ENCODE assay signal across 19 mouse cellular contexts in the genomic region with DNA sequence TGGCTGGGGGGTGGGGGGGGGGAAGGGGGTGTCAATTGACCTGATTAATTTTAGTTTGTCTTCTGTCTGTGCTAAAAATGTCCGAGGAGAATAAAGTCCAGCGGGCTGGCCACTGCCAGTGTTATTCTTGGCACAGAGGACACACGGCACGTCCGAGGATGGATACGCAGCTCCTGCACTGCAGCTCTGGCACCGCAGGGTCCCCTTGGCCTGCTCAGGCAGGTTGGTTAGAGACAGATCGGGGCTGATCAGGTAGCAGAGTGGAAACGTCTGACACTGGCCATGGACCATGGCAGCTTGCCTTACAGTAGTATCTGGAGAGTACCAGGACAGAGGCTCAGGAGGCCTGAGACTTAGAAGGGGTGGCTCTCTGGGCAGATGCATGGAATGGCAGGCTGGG. TPM values are rescaled to one million over a fixed set of nuclear protein-coding genes. Genes with fewer than 3 reads are reported as not detected.
DNase-seq lines count a peak whose midpoint lies in the region; ATAC-seq and TF ChIP-seq lines count a peak whose summit lies in the region.
"Had no signal": no experiment of that assay in that cellular context is flagged by ENCODE, and none has a peak within 500 bp of the region (broad histone marks: within the 10 kb centered on the region; RNA-seq: fewer than 3 reads in every experiment).

No protein-coding gene starts in this region.

- H3K4me2 ChIP-seq in heart, embryonic 11.5 days: no peak overlapping the region
- H3K4me2 ChIP-seq in liver, embryonic 11.5 days: no peak overlapping the region
- H3K4me2 ChIP-seq: hindbrain, embryonic 12.5 days; limb, embryonic 13.5 days; midbrain, embryonic 15.5 days; stomach, embryonic 15.5 days had no signal

- no peak for TF ChIP-seq POLR2A in liver, adult 2 months (IDR thresholded peaks at IDR 0.05; ENCODE audit: extremely low read depth, insufficient read depth, low read length)

- ATAC-seq in heart, embryonic 11.5 days (replicated peaks; ENCODE audit: insufficient number of reproducible peaks, low FRiP score, low TSS enrichment): no peak
- ATAC-seq in liver, embryonic 11.5 days (replicated peaks; ENCODE audit: low FRiP score): no peak
- ATAC-seq: midbrain, embryonic 15.5 days had no signal

- no peak overlapping the region for H3K4me3 ChIP-seq in heart, embryonic 11.5 days (ENCODE audit: low read depth, low read length)
- H3K4me3 ChIP-seq in liver, adult 2 months (ENCODE audit: insufficient read depth, low read depth, low read length): no peak overlapping the region
- no peak overlapping the region for H3K4me3 ChIP-seq in liver, embryonic 11.5 days (ENCODE audit: low read depth, low read length)
- H3K4me3 ChIP-seq: embryonic facial prominence, embryonic 10.5 days; hindbrain, embryonic 12.5 days; limb, embryonic 13.5 days; midbrain, embryonic 15.5 days; stomach, embryonic 15.5 days had no signal

- WGBS in heart, embryonic 11.5 days (ENCODE audit: insufficient replicate concordance): 58% methylated on average over 9 of the region's 9 CpGs
- WGBS in liver, adult 2 months: 41% methylated on average over 9 of the region's 9 CpGs
- 81% methylated on average over 9 of the region's 9 CpGs for WGBS in liver, embryonic 11.5 days

- H3K27me3 ChIP-seq in heart, embryonic 11.5 days (ENCODE audit: control insufficient read depth, insufficient read depth, low read length): no peaks in the 10 kb centered on the region
- no peaks in the 10 kb centered on the region for H3K27me3 ChIP-seq in liver, adult 2 months (ENCODE audit: control insufficient read depth, insufficient read depth, low read length)
- no peaks in the 10 kb centered on the region for H3K27me3 ChIP-seq in liver, embryonic 11.5 days (replicated peaks; ENCODE audit: control insufficient read depth, insufficient read depth, low read length)
- H3K27me3 ChIP-seq: CH12.LX; hindbrain, embryonic 12.5 days; limb, embryonic 13.5 days; midbrain, embryonic 15.5 days; stomach, embryonic 15.5 days had no signal

- H3K9ac ChIP-seq in heart, embryonic 11.5 days (ENCODE audit: low read depth, low read length): no peak overlapping the region
- no peak overlapping the region for H3K9ac ChIP-seq in liver, adult 2 months (ENCODE audit: low read depth, low read length)
- no peak overlapping the region for H3K9ac ChIP-seq in liver, embryonic 11.5 days (ENCODE audit: low read depth, low read length)
- H3K9ac ChIP-seq: hindbrain, embryonic 12.5 days; limb, embryonic 13.5 days; midbrain, embryonic 15.5 days; stomach, embryonic 15.5 days had no signal

- peak; percentile 8 for DNase-seq in adrenal gland, postnatal 14 days
- no peak for DNase-seq in adrenal gland, postnatal 4 days (ENCODE audit: low spot score in 2 of 2)
- DNase-seq in heart, adult 18-20 months: peak; percentile 50 to 63
- peak; percentile 67 for DNase-seq in liver, adult 2 months (ENCODE audit: extremely low read depth, low read depth, low spot score)
- no peak for DNase-seq in liver, embryonic 11.5 days (ENCODE audit: low spot score)
- DNase-seq in urinary bladder, postnatal 10 days (ENCODE audit: low spot score): no peak
- no peak for DNase-seq in yolk sac, embryonic 10.5 days (ENCODE audit: low spot score)
- DNase-seq: cerebellum, adult 8-10 months; lung, adult 18-20 months; thymus, postnatal 36 days had no signal

- H3K36me3 ChIP-seq in heart, embryonic 11.5 days (ENCODE audit: control insufficient read depth, insufficient read depth, low read length): 0 out of 2 replicates have a peak, but pooled peaks cover 4% of the 10 kb centered on the region
- H3K36me3 ChIP-seq in liver, adult 2 months (ENCODE audit: control insufficient read depth, insufficient read depth, low read length): no peaks in the 10 kb centered on the region; the same call in 1 of the 2 replicates
- H3K36me3 ChIP-seq in liver, embryonic 11.5 days (ENCODE audit: control insufficient read depth, insufficient read depth, low read length): no peaks in the 10 kb centered on the region
- H3K36me3 ChIP-seq: embryonic facial prominence, embryonic 10.5 days; hindbrain, embryonic 12.5 days; midbrain, embryonic 15.5 days; stomach, embryonic 15.5 days had no signal

- H3K4me1 ChIP-seq in heart, embryonic 11.5 days (ENCODE audit: control insufficient read depth, insufficient read depth, low read length): no peaks in the 10 kb centered on the region
- H3K4me1 ChIP-seq in liver, adult 2 months (ENCODE audit: control insufficient read depth, insufficient read depth, low read length): peaks cover 4% of the 10 kb centered on the region; the same call in 1 of the 2 replicates
- H3K4me1 ChIP-seq in liver, embryonic 11.5 days (replicated peaks; ENCODE audit: control insufficient read depth, insufficient read depth, low read length): no peaks in the 10 kb centered on the region
- H3K4me1 ChIP-seq: hindbrain, embryonic 12.5 days; limb, embryonic 13.5 days; stomach, embryonic 15.5 days had no signal

- no peak overlapping the region for H3K27ac ChIP-seq in heart, embryonic 11.5 days (ENCODE audit: low read depth, low read length)
- H3K27ac ChIP-seq in liver, adult 2 months (replicated peaks; ENCODE audit: insufficient read depth, low read depth, low read length): no peak overlapping the region
- H3K27ac ChIP-seq in liver, embryonic 11.5 days (ENCODE audit: low read depth, low read length): no peak overlapping the region
- H3K27ac ChIP-seq: embryonic facial prominence, embryonic 10.5 days; hindbrain, embryonic 12.5 days; kidney, postnatal 0 days; limb, embryonic 13.5 days; midbrain, embryonic 15.5 days; stomach, embryonic 15.5 days had no signal

- no peaks in the 10 kb centered on the region for H3K79me2 ChIP-seq in liver, adult 2 months (ENCODE audit: control insufficient read depth, insufficient read depth, low read length)

- no peak for TF ChIP-seq CTCF in liver, adult 2 months (IDR thresholded peaks at IDR 0.05; ENCODE audit: low read depth, low read length)

- H3K9me3 ChIP-seq in heart, embryonic 11.5 days (replicated peaks; ENCODE audit: control insufficient read depth, low read length): no peaks in the 10 kb centered on the region
- no peaks in the 10 kb centered on the region for H3K9me3 ChIP-seq in liver, embryonic 11.5 days (ENCODE audit: control insufficient read depth, low read length)
- H3K9me3 ChIP-seq: embryonic facial prominence, embryonic 10.5 days; hindbrain, embryonic 12.5 days; limb, embryonic 13.5 days; midbrain, embryonic 15.5 days; stomach, embryonic 15.5 days had no signal

RNA-seq across cellular contexts. Expression of a gene that starts 35.4 kb away (rescaled TPM):
- 0.33 and 0.60 TPM in 2 replicates for total RNA-seq in adrenal gland, postnatal 14 days (2021)
- 1 to 10 TPM; 2.0 to 2.5 TPM for total RNA-seq in adrenal gland, postnatal 4 days (2021)
- total RNA-seq in heart, adult 18-20 months (2021): not detected
- not detected in 2 replicates for polyA plus RNA-seq in heart, embryonic 11.5 days (2014; fragmentation: Nextera tagmentation; extraction: Ambion mirVana)
- not detected in 2 replicates for total RNA-seq in liver, adult 2 months (2014; rRNA removed)
- polyA plus RNA-seq in liver, adult 2 months (2012; rRNA removed): not detected in 2 replicates
- polyA plus RNA-seq in liver, embryonic 11.5 days (2014; fragmentation: Nextera tagmentation; extraction: Ambion mirVana): 0.70 TPM in 2 replicates
- total RNA-seq: CH12.LX; gastrocnemius, postnatal 36 days had no signal

Comparison
In these comparisons a context has a peak if more than half of its experiments do, and no peak if none do; other contexts are left out.
1. DNase-seq: peak in adrenal gland, postnatal 14 days (single experiment), heart, adult 18-20 months (2 of 2) and liver, adult 2 months (single experiment); none in adrenal gland, postnatal 4 days (0 of 2), liver, embryonic 11.5 days (single experiment), urinary bladder, postnatal 10 days (single experiment) and yolk sac, embryonic 10.5 days (single experiment).